8 mouse cellular contexts compared by ENCODE assay signal in the genomic region with DNA sequence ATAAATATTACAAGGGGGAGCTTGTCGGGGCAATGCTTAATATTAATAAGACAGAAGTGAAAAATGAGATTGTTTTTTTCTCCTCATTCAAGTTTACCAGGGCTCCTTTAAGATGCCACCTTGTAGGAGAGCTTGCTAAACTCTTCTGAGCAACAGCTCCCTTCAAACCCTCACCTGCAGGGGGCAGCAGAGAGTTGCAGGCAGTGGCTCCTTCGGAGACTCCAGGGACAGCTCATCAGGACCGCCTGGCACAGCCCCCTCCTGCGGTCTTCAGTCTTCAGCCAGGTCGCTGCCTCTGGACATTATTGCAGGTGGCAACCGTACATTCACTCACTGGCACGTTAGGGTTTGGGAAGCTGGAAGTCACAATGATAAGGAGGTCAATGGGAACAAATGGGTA. TPM values are rescaled to one million over a fixed set of nuclear protein-coding genes. Genes with fewer than 3 reads are reported as not detected.
DNase-seq lines count a peak whose midpoint lies in the region; ATAC-seq and TF ChIP-seq lines count a peak whose summit lies in the region.

No protein-coding gene starts in this region.

- H3K4me3 ChIP-seq in ES-E14 (ENCODE audit: insufficient read depth in 1 of 2, low read depth in 1 of 2, low read length in 2 of 2, poor library complexity in 1 of 2, severe bottlenecking in 1 of 2), result no peak overlapping the region
- H3K4me3 ChIP-seq in gastrocnemius, adult 2 months, result no peak overlapping the region
- no peak overlapping the region for H3K4me3 ChIP-seq in hindbrain, embryonic 14.5 days (replicated peaks; ENCODE audit: low read length)

- in situ Hi-C loops in ES-E14 (cut with MboI; ENCODE audit: low sequenced_read_pairs in 2 of 2, unreplicated experiment in 2 of 2), result loop anchor here in 1 of 2 experiments (25.0 kb wide), 1 partner anchor 357 kb away; no protein-coding TSS in a partner anchor

- no peaks in the 10 kb centered on the region for H3K36me3 ChIP-seq in ES-E14 (ENCODE audit: control insufficient read depth, insufficient read depth, low read length, poor library complexity, severe bottlenecking)
- no peaks in the 10 kb centered on the region for H3K36me3 ChIP-seq in hindbrain, embryonic 14.5 days (replicated peaks; ENCODE audit: control insufficient read depth, insufficient read depth)

- intact Hi-C loops in gastrocnemius, adult 2 months (cut with DNase I), result no loop called here

- H3K4me2 ChIP-seq in hindbrain, embryonic 14.5 days (replicated peaks), result no peak overlapping the region

- no peak overlapping the region for H3K9ac ChIP-seq in ES-E14 (ENCODE audit: insufficient read depth, low read depth, low read length, poor library complexity, severe bottlenecking)
- no peak overlapping the region for H3K9ac ChIP-seq in hindbrain, embryonic 14.5 days

- no peak overlapping the region for H3K27ac ChIP-seq in ES-E14 (ENCODE audit: insufficient read depth, low read depth, low read length, poor library complexity, severe bottlenecking)
- H3K27ac ChIP-seq in gastrocnemius, adult 2 months, result no peak overlapping the region
- no peak overlapping the region for H3K27ac ChIP-seq in hindbrain, embryonic 14.5 days

- H3K9me3 ChIP-seq in ES-E14 (ENCODE audit: control insufficient read depth, insufficient read depth, low read depth, low read length), result no peaks in the 10 kb centered on the region
- no peaks in the 10 kb centered on the region for H3K9me3 ChIP-seq in hindbrain, embryonic 14.5 days (ENCODE audit: control insufficient read depth, low read length)

- peaks cover 4 to 6% of the 10 kb centered on the region in 2 experiments; a peak in 2 of 4 replicates for H3K4me1 ChIP-seq in ES-E14 (ENCODE audit: control insufficient read depth in 2 of 2, insufficient read depth in 2 of 2, low read length in 2 of 2, poor library complexity in 1 of 2)
- 0 out of 2 replicates have a peak, but pooled peaks cover 8% of the 10 kb centered on the region for H3K4me1 ChIP-seq in hindbrain, embryonic 14.5 days (replicated peaks; ENCODE audit: control insufficient read depth, insufficient read depth, low read length)

- peak; percentile 98 for TF ChIP-seq CTCF in gastrocnemius, adult 2 months (IDR thresholded peaks at IDR 0.05)

- no peaks in the 10 kb centered on the region for H3K27me3 ChIP-seq in hindbrain, embryonic 14.5 days (ENCODE audit: control insufficient read depth, insufficient read depth, low read length)

- 24% methylated on average over 7 of the region's 7 CpGs for WGBS in hindbrain, embryonic 14.5 days

- DNase-seq in B cell, adult 2 months, result peak; percentile 85 to 86
- DNase-seq in ES-E14 (ENCODE audit: low read depth, low spot score), result peak; percentile 64
- DNase-seq in cerebellum, adult 11 months, result peak; percentile 56
- DNase-seq in gastrocnemius, adult 2 months, result peak; percentile 85
- DNase-seq in layer of hippocampus, adult 8-10 months (ENCODE audit: low spot score in 2 of 2), result peak; percentile 29 to 67
- peak; percentile 85 for DNase-seq in lung, postnatal 36 days
- DNase-seq in spleen, adult 18-20 months, result peak; percentile 41 to 70
- DNase-seq in hindbrain, embryonic 14.5 days (ENCODE audit: low spot score), result no peak

- ATAC-seq in hindbrain, embryonic 14.5 days (ENCODE audit: low FRiP score), result no peak

TF ChIP-seq in ES-E14, 5 proteins besides CTCF, POLR2A, EP300 and RAD21:
- TF ChIP-seq CHD2 (IDR thresholded peaks at IDR 0.05; ENCODE audit: low read depth, low read length) (no peak), ZC3H11A (IDR thresholded peaks at IDR 0.05; ENCODE audit: borderline replicate concordance, low read depth, low read length) (peak; percentile 65), ZNF384 (IDR thresholded peaks at IDR 0.05; ENCODE audit: low read depth, low read length) (no peak), MAFK (IDR thresholded peaks at IDR 0.05; ENCODE audit: insufficient read depth, low read depth, low read length) (no peak), HCFC1 (IDR thresholded peaks at IDR 0.05; ENCODE audit: borderline replicate concordance, insufficient read depth, low read length) (no peak)
TF ChIP-seq in ES-E14: peak in this region for 1.

RNA-seq across cellular contexts. Expression of gene Erg, which starts 18.9 kb away (rescaled TPM):
- 0.18 and 0.26 TPM in 2 replicates for total RNA-seq in ES-E14 (2012; rRNA removed)
- 1 to 10 TPM; 8.1 to 9.1 TPM for total RNA-seq in gastrocnemius, adult 2 months (2021)
- total RNA-seq in layer of hippocampus, adult 8-10 months (2022), result 1 to 10 TPM; 3.6 to 5.1 (median 4.4) TPM
- 0.98 and 1.7 TPM in 2 replicates for polyA plus RNA-seq in hindbrain, embryonic 14.5 days (2014; fragmentation: Nextera tagmentation; extraction: Ambion mirVana)
